Mouse (Mus musculus): Measurements from ENCODE around the gene Atp8b4. TPM values are rescaled to one million over a fixed set of nuclear protein-coding genes. Genes with fewer than 3 reads are reported as not detected.

Gene Atp8b4
- total RNA-seq, 2 experiments from 2014 or later, result 0.49 to 0.99 TPM

DNA sequence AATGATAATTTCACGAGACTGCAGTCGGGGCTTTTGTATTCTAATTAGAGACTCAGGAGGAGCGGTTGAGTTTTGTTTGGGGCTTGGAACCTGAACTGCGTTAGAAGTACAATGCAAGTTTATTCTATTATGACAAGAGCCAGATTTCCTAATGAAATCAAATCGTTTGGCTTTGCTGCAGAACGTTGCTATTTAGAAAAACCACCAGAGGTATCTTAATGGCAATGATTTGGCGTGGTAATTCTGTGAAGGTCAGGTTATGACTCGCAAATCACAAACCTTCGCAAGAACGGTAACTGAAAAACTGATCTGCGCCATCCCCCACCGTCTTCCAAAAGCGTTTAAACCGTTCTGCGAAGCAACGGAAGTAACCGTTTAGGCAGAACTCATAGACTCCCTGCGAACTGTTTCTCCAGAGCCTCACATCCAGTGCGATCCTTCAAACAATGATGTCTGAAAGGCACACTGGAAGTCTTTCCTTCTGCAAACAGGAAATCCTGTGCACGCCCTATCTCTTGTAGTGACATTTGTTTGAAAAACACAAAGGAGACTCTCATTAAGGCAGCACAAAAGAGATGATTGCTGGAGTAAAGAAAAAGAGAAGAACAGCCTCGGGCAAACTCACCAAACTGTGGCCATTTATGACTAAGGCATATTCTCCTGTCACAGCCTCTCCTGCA lies 139.2 kb downstream of the Atp8b4 start:
- no peak for DNase-seq

GRCm38 (mm10) chr2:126360688-126361087 lies 139.8 kb downstream of the Atp8b4 start:
- peak; percentile 38 for DNase-seq

- no peak for DNase-seq
These were observed 140.5 kb downstream of the Atp8b4 start for GRCm38 (mm10) chr2:126359965-126360364.

- no peak for DNase-seq
These were observed 141.2 kb downstream of the Atp8b4 start for GRCm38 (mm10) chr2:126359278-126359677.

DNA sequence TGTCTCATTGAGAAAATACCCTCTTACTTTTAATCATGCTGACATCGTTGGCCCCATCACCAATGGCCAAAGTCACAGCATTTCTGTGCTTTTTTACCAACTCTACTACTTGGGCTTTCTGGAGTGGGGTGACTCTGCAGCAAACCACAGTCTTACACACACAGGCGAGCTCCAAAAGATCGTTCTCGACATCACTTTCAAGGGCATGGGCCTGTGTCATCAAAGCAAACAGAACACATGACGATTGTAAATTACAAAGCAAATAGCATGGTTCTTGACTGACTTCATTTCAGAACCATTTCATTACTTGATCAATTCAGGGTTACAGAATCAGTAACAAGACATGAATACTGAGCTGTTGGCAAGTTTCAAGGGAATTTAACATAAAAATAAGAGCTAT lies 141.7 kb downstream of the Atp8b4 start:
- no peak for DNase-seq

- no peak for DNase-seq
These were observed 145.2 kb downstream of the Atp8b4 start for GRCm38 (mm10) chr2:126355259-126355658.

DNA sequence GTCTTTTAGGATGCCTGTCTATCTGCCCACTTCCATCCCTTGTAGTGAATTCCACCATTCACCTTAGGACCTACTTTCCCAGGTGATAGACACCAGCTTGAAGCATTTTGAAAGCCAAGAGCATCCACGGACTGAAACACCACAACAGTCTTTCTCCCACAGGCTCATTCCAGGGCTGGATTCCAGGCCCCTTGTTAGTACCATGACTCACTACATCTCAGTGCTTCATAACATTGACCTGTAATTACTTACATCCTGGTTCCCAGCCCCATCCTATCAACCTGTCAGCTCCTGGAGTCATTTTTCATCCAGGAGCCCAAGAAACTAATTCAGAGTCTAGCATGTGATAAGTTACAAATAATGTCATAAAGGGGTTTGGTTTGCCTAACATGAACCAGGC lies 148.7 kb downstream of the Atp8b4 start:
- DNase-seq, result no peak

GRCm38 (mm10) chr2:126343026-126343593 lies 157.4 kb downstream of the Atp8b4 start:
- no peak for DNase-seq

DNA sequence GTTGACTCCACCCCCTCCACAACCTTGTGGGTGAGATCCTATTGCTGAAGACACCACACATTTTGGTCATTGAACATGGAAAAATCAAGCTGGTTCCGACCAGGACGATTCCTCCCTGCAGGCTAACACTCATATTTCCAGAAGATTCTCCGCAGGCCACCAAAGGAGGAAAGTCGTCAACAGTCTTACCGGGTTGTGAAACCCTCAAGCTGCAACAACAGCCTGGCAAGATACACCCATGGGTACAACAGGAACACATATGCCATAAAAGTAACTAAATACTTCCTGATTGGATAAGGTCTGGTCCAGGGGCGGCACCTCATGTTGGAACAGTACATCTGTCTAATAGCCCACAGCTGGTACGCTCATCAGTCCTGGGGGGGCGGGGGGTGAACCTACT lies 159.0 kb downstream of the Atp8b4 start:
- no peak for DNase-seq

GRCm38 (mm10) chr2:126340201-126340600 lies 160.3 kb downstream of the Atp8b4 start:
- DNase-seq, result no peak

GRCm38 (mm10) chr2:126339516-126339915 lies 161.0 kb downstream of the Atp8b4 start:
- DNase-seq, result no peak

GRCm38 (mm10) chr2:126337143-126337542 lies 163.3 kb downstream of the Atp8b4 start:
- DNase-seq, result no peak

GRCm38 (mm10) chr2:126331794-126332193 lies 168.7 kb downstream of the Atp8b4 start:
- no peak for DNase-seq

GRCm38 (mm10) chr2:126323206-126323605 lies 177.3 kb downstream of the Atp8b4 start:
- no peak for DNase-seq

- DNase-seq, result no peak
These were observed 177.8 kb downstream of the Atp8b4 start for GRCm38 (mm10) chr2:126322631-126323031.

- DNase-seq, result no peak
These were observed 182.4 kb downstream of the Atp8b4 start for GRCm38 (mm10) chr2:126318071-126318470.

- DNase-seq, result no peak
These were observed 183.5 kb downstream of the Atp8b4 start for GRCm38 (mm10) chr2:126316942-126317341.

DNA sequence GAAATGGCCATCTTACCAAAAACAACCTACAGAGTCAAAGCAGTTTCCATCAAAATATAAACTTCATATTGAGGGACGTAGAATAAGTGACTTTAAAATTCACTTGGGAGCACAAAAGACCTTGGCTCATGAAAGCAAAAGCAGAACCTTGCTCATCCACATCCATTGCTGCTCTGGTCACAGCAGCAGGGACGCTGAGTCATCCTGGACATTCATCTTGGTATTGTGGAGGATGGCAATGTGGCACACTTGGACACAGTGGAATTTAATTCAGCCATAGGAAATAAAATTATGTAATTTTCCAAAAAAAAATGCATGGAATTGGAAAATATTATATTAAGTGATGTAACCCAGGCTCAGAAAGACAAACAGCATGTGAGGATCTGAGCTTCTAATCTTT lies 184.1 kb downstream of the Atp8b4 start:
- DNase-seq, result no peak

- DNase-seq, result no peak
These were observed 189.4 kb downstream of the Atp8b4 start for GRCm38 (mm10) chr2:126311056-126311455.

DNA sequence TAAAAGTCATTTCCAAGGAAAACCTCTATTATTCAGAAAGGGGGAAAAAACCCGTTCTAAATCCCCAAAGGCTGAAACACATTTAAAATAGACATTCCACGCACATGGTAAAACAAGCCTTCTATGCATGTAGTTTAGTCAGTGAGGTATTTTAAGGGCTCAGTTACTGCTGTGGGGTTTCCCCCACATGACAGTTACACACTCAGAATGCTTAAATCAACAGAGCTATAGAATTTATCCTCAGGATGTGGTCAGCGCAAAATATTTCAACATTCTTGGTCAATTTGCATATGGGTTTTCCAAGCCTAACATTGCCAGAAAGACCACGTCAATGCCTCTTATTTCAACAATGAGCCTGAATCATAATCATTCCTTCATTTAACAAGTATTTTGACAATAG lies 190.5 kb downstream of the Atp8b4 start:
- DNase-seq, result no peak

- DNase-seq, result no peak
These were observed 195.9 kb downstream of the Atp8b4 start for GRCm38 (mm10) chr2:126304621-126305020.

DNA sequence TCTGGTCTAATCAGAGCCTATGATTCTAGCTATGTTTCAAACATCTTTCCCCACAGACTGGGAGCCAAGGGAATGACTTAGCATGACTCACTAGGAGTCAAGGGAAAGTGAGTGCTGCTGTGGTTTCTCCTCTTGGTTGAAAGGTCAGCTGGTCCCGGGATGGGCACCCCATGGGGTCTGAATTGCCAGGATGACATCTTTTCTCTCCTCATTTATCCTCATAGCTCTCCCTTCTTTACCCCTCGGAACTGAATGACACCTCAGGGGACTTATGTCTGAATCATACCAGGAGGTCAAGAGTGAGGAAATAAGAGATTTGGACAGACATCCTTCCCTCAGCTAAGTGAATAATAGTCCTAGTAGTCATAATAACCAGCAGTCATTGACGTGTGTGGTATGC lies 197.2 kb downstream of the Atp8b4 start:
- no peak for DNase-seq

GRCm38 (mm10) chr2:126302381-126302780 lies 198.1 kb downstream of the Atp8b4 start:
- no peak for DNase-seq

DNA sequence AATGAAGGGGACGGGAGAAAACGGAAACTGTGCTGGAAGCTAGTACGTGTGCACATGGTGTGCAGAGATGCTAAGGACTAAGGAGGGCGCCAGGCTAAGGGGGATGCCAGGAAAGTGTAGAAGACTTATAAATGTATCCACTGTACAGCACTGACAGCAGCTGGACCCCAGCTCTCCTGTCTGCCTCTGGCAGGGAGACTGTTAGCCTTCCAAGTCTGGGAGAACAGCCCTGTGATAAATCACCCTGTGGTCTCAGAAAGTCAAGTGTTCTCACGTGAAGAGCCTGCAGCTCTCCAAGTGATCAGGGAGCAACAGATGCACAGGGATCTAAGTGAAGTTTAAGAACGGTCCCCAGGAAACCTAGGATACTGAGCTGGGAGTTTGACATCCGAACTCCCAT lies 209.8 kb downstream of the Atp8b4 start:
- DNase-seq, result no peak

Measured in gastrocnemius, postnatal 10 days (tissue).